Mouse (Mus musculus): Measurements from ENCODE around the gene Tppp3.

- TF ChIP-seq CTCF (conservative IDR thresholded peaks at IDR 0.05; ENCODE audit: low read length) (no peak), POU5F1 (IDR thresholded peaks at IDR 0.05; ENCODE audit: borderline replicate concordance, low read length) (no peak), NANOG (IDR thresholded peaks at IDR 0.05; ENCODE audit: borderline replicate concordance, low read length) (no peak)
These were observed 18.0 kb downstream of the Tppp3 start for GRCm38 (mm10) chr8:105453296-105453695.

Data from E14TG2a.4 (cell line).